Mouse (Mus musculus) CD4-positive, CD25-positive, alpha-beta regulatory T cell, adult 4 months (primary cell): ENCODE data around the gene Casp8ap2. TPM values are rescaled to one million over a fixed set of nuclear protein-coding genes. Genes with fewer than 3 reads are reported as not detected.

Experiments used
- ATAC-seq: one replicate; pipeline ENCODE4 v1.8.0; 2017
- polyA plus RNA-seq, 2 experiments: library from polyadenylated mRNA; unstranded; fragments of 100-300 nt; shearing (Covaris generic); gene quantifications; one replicate each; pipeline ENCODE4 v1.2.1; 2017

Casp8ap2 gene
- polyA plus RNA-seq, 2 experiments from 2014 or later, result 38.5 to 46.1 TPM

DNA sequence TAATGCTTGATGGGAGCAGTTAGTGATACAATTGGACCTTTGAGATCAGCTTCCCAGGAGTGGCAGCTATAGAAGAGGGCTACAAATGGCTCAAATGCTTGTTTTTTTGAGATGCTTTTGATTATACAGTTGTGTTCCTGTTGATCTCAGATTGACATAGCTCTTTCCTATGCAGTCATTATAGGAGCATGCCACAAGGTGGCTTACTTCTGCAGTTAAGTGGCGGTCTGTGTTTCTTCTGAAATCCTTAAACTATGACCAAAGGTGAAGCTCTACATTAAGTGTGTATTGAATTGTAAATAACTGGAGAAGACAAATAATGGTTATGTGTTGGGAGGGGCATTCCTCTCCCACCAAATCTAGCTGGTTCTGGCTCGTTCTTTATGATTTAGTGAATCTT is 54.6 kb downstream of the Casp8ap2 start:
- ATAC-seq, result no peak

DNA sequence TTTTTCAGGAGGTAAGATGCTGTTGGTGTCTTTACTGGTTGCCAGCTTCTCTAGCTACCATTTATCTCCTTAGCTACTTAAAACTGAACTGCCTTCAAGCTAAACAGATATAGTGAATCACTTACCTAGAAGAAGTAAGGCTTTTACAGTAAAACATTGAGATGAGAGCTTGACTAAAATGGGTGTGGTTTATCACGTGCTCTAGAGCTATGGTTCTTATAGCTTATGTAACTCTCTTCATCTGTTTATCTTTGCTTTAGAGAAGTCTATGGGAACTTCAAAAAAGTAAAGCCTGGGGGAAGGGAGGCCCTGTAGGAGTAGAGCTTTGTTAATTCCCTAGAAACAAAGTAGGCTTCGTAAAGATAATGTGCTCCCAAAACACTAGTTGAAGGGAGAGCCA is 58.8 kb downstream of the Casp8ap2 start:
- no peak for ATAC-seq

DNA sequence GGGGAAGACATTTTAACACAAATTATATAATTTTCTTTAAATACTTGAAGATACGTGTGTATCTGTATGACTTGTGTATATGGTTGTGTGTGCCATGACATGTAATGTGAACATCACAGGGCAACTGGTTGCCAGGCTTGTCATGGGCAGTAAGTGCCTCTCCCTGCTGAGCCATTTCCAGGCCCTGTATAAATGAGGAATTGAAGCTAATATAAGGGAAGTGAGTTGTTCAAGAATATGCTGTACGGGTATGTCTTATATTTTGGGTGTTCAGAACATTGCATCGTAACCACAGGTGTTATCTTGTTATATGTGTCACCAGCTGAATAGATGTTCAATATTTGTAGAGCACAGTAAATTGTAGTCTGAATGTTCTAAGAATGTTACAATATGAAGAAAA is 62.2 kb downstream of the Casp8ap2 start:
- no peak for ATAC-seq

DNA sequence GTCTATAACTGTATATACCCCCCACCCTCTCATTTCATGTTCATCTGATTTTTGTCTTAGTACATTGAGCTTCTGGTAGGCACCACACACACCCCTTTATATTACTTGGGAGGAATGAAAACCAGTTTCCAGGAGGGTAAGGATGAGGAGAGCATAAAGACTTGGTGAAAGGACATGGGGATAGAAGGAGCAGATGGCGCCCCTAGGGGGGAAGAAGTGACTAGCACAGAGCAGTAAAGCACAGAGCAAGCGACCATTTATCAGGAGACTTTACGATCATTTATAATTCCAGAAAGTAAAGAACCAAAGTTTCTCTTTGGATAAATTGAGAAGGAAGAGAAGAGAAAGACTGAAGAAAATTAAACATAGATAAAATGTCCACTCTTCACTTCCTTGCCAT is 65.6 kb downstream of the Casp8ap2 start:
- ATAC-seq, result no peak

DNA sequence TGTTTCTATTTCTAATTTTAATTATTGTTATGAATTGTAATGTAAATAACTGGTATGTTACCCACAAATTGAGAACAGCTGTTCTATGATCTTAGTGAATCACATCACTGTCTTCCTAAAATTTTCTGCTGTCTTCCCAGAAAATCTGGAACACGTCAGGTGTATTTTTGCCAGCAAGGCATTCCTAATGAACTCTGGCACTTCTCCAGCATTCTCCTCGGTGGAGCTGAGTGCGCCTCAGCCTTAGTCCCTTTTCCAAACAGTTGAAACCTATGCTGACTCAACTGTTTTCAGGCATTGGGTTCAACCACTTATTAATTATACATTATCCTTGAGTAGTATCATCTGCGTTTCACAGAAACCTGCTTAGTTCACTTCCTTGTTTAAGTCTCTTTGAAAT is 67.2 kb downstream of the Casp8ap2 start:
- ATAC-seq, result no peak

DNA sequence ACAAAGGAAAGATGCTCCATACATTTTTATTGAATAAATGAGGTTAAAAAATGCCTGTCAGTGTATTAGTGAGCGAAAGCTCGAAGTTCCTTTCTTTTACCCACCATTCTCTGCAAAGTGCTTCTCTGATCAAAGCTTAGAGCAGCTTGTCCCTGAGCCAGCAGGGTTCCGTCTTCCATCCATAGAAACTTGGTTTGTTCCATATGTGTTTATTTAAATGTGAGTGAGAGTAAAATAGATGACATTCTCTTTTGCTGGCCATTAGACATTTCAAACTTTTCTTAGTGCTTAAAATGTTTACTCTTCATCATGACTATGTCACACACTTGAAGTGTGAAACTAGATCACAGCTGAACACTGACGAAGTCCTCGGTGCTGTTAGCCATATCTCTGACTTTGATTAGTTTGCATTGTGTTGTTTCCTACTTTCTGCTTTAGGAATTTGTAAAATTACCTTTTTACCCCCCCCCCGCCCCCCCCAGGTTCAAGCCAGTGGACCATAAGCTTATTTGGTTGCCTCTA is 67.9 kb downstream of the Casp8ap2 start:
- ATAC-seq, result no peak

Other genes starting within 250 kb of the Casp8ap2 start
- gene Gja10, start 12.7 kb upstream of the Casp8ap2 start, polyA plus RNA-seq, result under 1 TPM in 1 of 2 experiments, not detected in 1; 0.33 TPM
- 10 to 100 TPM; 41.2 to 48.2 TPM for gene Mdn1, start 41.7 kb downstream of the Casp8ap2 start, polyA plus RNA-seq
- 10 to 100 TPM; 57.3 to 70.8 TPM for gene Lyrm2, start 184.8 kb downstream of the Casp8ap2 start, polyA plus RNA-seq